8 mouse cellular contexts compared by ENCODE assay signal in genomic region chr2:68376660-68377059, GRCm38 (mm10).
DNase-seq lines count a peak whose midpoint lies in the region; ATAC-seq and TF ChIP-seq lines count a peak whose summit lies in the region.
"Had no signal": no experiment of that assay in that cellular context is flagged by ENCODE, and none has a peak within 500 bp of the region (broad histone marks: within the 10 kb centered on the region; RNA-seq: fewer than 3 reads in every experiment).

No protein-coding gene starts in this region.

- H3K9me3 ChIP-seq in heart, postnatal 0 days (replicated peaks; ENCODE audit: control insufficient read depth, low read length): no peaks in the 10 kb centered on the region

- no peak for TF ChIP-seq EP300 in heart, postnatal 0 days (IDR thresholded peaks at IDR 0.05; ENCODE audit: low read depth)

- H3K4me1 ChIP-seq in heart, postnatal 0 days (ENCODE audit: control insufficient read depth, insufficient read depth): peaks cover 80% of the 10 kb centered on the region

- no peaks in the 10 kb centered on the region for H3K27me3 ChIP-seq in heart, postnatal 0 days (ENCODE audit: control insufficient read depth, insufficient read depth, low read length)

- H3K9ac ChIP-seq in heart, postnatal 0 days (replicated peaks; ENCODE audit: low read depth, low read length): peak overlapping the region; percentile 36; the same call in 1 of the 2 replicates

- H3K36me3 ChIP-seq in heart, postnatal 0 days (replicated peaks; ENCODE audit: control insufficient read depth, insufficient read depth, low read length): no peaks in the 10 kb centered on the region

- peak overlapping the region; percentile 89 for H3K27ac ChIP-seq in heart, postnatal 0 days (ENCODE audit: low read depth)

- peak; percentile 42; the same call in 1 of the 2 replicates for TF ChIP-seq CTCF in heart, postnatal 0 days (IDR thresholded peaks at IDR 0.05; ENCODE audit: low read depth)

- peak; percentile 89 for DNase-seq in adrenal gland, postnatal 14 days
- peak; percentile 71 to 72 for DNase-seq in cerebellum, postnatal 10 days
- DNase-seq in heart, postnatal 0 days (ENCODE audit: low spot score): peak; percentile 72
- peak; percentile 30 to 37 for DNase-seq in lung, postnatal 4 days
- DNase-seq in spleen, adult 12 weeks (ENCODE audit: low spot score): no peak
- DNase-seq in yolk sac, embryonic 10.5 days (ENCODE audit: low spot score): no peak
- DNase-seq in left cerebral cortex, adult 18-20 months (ENCODE audit: low spot score in 2 of 2): no peak

- no peak for ATAC-seq in heart, postnatal 0 days (ENCODE audit: insufficient read depth, low read depth)

- H3K4me3 ChIP-seq in heart, postnatal 0 days (ENCODE audit: low read depth, low read length): no peak overlapping the region; the same call in 1 of the 2 replicates

- 14% methylated on average over 12 of the region's 12 CpGs for WGBS in heart, postnatal 0 days

- peak overlapping the region; percentile 38 for H3K4me2 ChIP-seq in heart, postnatal 0 days (ENCODE audit: low read depth, low read length)
- H3K4me2 ChIP-seq: liver, embryonic 11.5 days had no signal

Comparison
In these comparisons a context has a peak if more than half of its experiments do, and no peak if none do; other contexts are left out.
1. DNase-seq: peak in adrenal gland, postnatal 14 days (single experiment), cerebellum, postnatal 10 days (2 of 2), heart, postnatal 0 days (single experiment) and lung, postnatal 4 days (2 of 2); none in spleen, adult 12 weeks (single experiment), yolk sac, embryonic 10.5 days (single experiment) and left cerebral cortex, adult 18-20 months (0 of 2).